Mouse (Mus musculus): Measurements from ENCODE around the gene Ccnt2.

DNA sequence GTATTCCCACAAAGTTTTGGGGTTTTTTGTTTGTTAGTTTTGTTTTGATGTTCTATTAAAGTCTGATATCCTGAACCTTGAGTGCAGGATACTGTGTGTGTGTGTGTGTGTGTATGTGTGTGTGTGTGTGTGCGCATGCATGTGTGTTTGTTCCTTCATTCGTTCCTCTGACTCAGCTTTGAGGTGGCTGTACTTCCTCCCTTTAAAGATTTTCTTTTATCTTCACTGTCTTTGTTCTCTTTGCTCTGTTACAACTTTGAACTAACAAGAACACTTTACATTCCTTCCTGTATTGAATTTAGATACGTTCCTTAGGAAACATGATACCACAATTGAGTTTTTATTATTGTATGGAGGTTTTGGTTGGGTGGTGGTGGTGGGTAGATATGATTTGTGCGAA, 22.4 kb downstream of the Ccnt2 start:
- TF ChIP-seq CTCF (conservative IDR thresholded peaks at IDR 0.05; ENCODE audit: low read length) (no peak), NANOG (IDR thresholded peaks at IDR 0.05; ENCODE audit: borderline replicate concordance, low read length) (no peak)
